Mouse (Mus musculus) cerebellum, adult 18-20 months (tissue): ENCODE results near the gene Khdrbs1.

Experiments
- DNase-seq, 2 experiments: peaks; one replicate each; pipeline ENCODE4 v3.0.0; 2021

Khdrbs1 gene

GRCm38 (mm10) chr4:129672083-129672877 is 69.8 kb downstream of the Khdrbs1 start, which contains the start of gene Kpna6:
Gene Kpna6 (minus strand): TSS chr4:129672767.
- DNase-seq = peak; percentile 88 to 95

- DNase-seq = peak; percentile 54 to 56
Measured at GRCm38 (mm10) chr4:129671491-129672082, 70.5 kb downstream of the Khdrbs1 start.

DNA sequence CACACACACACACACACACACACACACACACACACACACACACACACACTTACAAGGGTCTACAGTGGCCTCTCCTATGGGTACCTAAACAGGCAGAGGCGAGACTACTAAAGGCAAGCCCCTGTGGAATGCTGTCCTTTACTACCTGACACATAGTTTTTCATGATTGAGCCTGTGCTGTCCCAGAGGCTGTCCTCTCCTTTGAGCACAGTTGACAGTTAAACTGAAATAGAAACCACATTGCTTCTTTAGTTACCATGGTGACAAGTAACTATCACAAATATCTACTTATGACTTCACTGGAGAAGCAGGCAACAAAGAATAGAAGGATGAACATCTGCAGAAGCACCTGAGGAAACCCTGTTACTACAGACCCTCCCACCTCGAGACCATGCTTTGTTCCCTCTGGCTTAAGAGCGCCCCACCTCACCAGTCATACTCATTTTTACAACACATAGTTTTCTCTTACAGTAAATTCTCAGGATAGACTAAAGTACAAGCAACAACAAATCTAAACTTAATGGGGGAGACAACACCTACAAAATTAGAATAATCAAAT is 79.8 kb downstream of the Khdrbs1 start:
- DNase-seq = no peak

DNA sequence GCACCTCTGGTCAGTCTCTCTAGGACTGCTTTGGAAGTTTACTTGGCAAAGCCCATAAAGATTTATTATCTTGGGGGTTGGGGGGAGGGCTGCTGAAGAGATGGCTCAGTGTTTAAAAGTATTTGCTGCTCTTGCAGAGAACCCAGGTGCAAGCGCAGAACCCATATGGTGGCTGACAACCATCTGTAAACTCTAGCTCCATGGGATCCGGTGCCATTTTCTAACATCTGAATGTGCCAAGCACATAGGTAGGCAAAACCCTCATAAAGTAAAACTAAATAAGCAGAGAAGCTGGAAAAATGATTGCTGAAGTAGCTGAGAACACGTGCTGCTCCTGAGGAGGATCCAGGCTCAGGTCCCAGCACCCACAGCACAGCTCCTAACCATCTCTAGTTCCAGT is 80.5 kb downstream of the Khdrbs1 start:
- DNase-seq = no peak

- no peak for DNase-seq
Measured at GRCm38 (mm10) chr4:129654770-129655169, 87.3 kb downstream of the Khdrbs1 start.
